Mouse (Mus musculus) heart, postnatal 0 days (tissue): ENCODE data around the gene Lelp1.

ENCODE experiments used
- CTCF ChIP-seq: IDR thresholded peaks from 2 replicates; pipeline ENCODE4 v1.5.1; 2016; ENCODE audit warnings: antibody characterized with exemption, control low read depth, low read depth
- EP300 ChIP-seq: IDR thresholded peaks from 2 replicates; pipeline ENCODE4 v1.6.1; 2016; ENCODE audit warnings: antibody characterized with exemption, low read depth

GRCm38 (mm10) chr3:92147420-92147819 is 4.9 kb upstream of the Lelp1 start:
- TF ChIP-seq CTCF (no peak; the same call in 1 of the 2 replicates), EP300 (no peak)
